Mouse (Mus musculus): Measurements from ENCODE around the gene Akt3.

GRCm38 (mm10) chr1:177069161-177069560 is 188.8 kb downstream of the Akt3 start:
- TF ChIP-seq CTCF (conservative IDR thresholded peaks at IDR 0.05; ENCODE audit: low read length) (no peak), NANOG (IDR thresholded peaks at IDR 0.05; ENCODE audit: borderline replicate concordance, low read length) (no peak)

Measured in E14TG2a.4 (cell line).